Mouse (Mus musculus) kidney, adult 8-10 months (tissue): ENCODE data around the gene Ninj1.

Experiments used
- DNase-seq, 2 experiments: peaks; one replicate each; pipeline ENCODE4 v3.0.0; 2022

The Ninj1 gene

GRCm38 (mm10) chr13:49198734-49199133 lies 11.4 kb downstream of the Ninj1 start:
- no peak for DNase-seq

GRCm38 (mm10) chr13:49199891-49200290 lies 12.6 kb downstream of the Ninj1 start:
- no peak for DNase-seq

- no peak for DNase-seq
Measured at GRCm38 (mm10) chr13:49200688-49201087, 13.4 kb downstream of the Ninj1 start.

- no peak for DNase-seq
Measured at GRCm38 (mm10) chr13:49202556-49202955, 15.3 kb downstream of the Ninj1 start.

GRCm38 (mm10) chr13:49205381-49205998 lies 18.2 kb downstream of the Ninj1 start:
- peak; percentile 68 to 86 for DNase-seq

- DNase-seq, result no peak
Measured at GRCm38 (mm10) chr13:49206341-49206740, 19.1 kb downstream of the Ninj1 start.

GRCm38 (mm10) chr13:49209306-49209705 lies 22.0 kb downstream of the Ninj1 start:
- DNase-seq, result no peak

GRCm38 (mm10) chr13:49212711-49213500 lies 25.6 kb downstream of the Ninj1 start:
- DNase-seq, result no peak

GRCm38 (mm10) chr13:49213531-49213932 lies 26.2 kb downstream of the Ninj1 start:
- no peak for DNase-seq

- no peak for DNase-seq
Measured at GRCm38 (mm10) chr13:49214454-49214853, 27.2 kb downstream of the Ninj1 start.

GRCm38 (mm10) chr13:49215128-49215503 lies 27.8 kb downstream of the Ninj1 start:
- DNase-seq, result no peak

- DNase-seq, result peak; percentile 96
Measured at GRCm38 (mm10) chr13:49215504-49216219, 28.4 kb downstream of the Ninj1 start, which contains the start of gene Card19. Gene Card19, minus strand, starts transcription at chr13:49216037.

- DNase-seq, result no peak
Measured at GRCm38 (mm10) chr13:49216220-49216552, 28.9 kb downstream of the Ninj1 start.

- no peak for DNase-seq
Measured at GRCm38 (mm10) chr13:49216808-49217561, 29.7 kb downstream of the Ninj1 start.

- no peak for DNase-seq
Measured at GRCm38 (mm10) chr13:49218651-49219050, 31.4 kb downstream of the Ninj1 start.

- no peak for DNase-seq
Measured at GRCm38 (mm10) chr13:49219367-49219766, 32.1 kb downstream of the Ninj1 start.

GRCm38 (mm10) chr13:49220912-49221311 lies 33.6 kb downstream of the Ninj1 start:
- no peak for DNase-seq

GRCm38 (mm10) chr13:49224314-49224713 lies 37.0 kb downstream of the Ninj1 start:
- DNase-seq, result peak; percentile 64 to 66

GRCm38 (mm10) chr13:49224729-49225128 lies 37.4 kb downstream of the Ninj1 start:
- no peak for DNase-seq

- DNase-seq, result no peak
Measured at GRCm38 (mm10) chr13:49225159-49225558, 37.9 kb downstream of the Ninj1 start.

GRCm38 (mm10) chr13:49225633-49226032 lies 38.3 kb downstream of the Ninj1 start:
- DNase-seq, result no peak

GRCm38 (mm10) chr13:49233792-49234572 lies 46.7 kb downstream of the Ninj1 start:
- DNase-seq, result peak; percentile 73 to 78
